Mouse (Mus musculus) naive thymus-derived CD4-positive, alpha-beta T cell, adult 2 months (primary cell): ENCODE data around the gene Med14.
A peak's percentile ranks its signal among the peaks of the same experiment; 100 is the strongest.

Experiments
- DNase-seq: peaks from one replicate; pipeline ENCODE4 v3.0.0-alpha.2; 2011; ENCODE audit warnings: low read depth

Gene Med14

DNA sequence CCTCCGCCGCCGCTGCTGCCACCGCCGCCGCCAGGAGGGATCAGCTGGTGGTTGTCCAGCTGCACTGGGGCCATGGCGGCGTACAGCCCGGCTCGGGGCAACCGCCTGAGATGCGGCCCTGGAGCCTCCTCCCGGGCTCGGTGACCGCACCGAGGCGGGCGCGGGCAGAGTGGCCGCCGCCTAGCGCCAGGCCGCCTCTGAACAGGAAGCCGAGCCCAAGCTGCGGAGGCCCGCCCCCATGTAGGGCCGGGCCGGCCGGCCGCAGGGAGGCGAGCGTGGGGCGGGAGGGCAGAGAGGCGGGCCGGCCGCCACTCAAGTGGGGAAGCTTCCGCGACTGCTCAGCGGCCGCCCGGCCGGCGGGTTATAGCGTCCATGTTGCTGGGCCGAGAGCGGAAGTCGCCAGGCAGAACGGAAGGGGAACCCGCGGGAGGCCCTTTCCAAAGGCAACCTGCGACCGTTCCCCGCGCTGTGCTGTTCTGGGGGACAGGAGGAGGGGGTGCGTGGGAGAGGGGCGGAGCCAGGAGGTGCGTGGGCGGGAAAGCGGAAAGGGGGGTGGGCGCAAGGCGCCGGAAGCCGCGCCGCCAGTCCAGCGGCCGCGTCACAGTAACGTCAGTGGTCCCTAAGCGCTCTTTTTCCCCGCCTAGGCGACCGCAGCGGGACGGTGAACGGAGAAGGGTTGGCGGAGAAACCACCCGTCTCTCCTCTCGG is at the start of gene Med14:
Gene Med14, minus strand, starts transcription at position 448 of the 708 bp plus-strand sequence.
- peak; percentile 92 for DNase-seq

DNA sequence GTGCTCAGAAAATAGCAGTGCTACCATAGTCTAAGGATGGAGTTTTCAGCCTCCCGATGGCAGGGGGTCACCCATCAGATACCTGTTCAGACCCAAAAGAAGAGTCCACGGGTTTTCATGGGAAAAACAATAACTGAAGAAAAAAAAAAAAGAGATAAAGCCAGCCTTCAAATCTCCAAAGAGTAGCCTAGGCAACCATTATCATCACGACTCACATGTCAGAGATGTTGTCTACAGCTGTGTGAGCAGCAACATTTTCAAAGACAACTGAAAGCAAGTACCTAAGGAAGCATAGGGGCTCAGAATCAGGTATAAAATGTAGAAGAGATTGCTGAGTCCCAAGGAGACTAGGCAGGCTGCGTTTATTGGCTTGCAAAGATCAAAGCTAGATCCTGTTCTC is 38.7 kb upstream of the Med14 start:
- DNase-seq: no peak

DNA sequence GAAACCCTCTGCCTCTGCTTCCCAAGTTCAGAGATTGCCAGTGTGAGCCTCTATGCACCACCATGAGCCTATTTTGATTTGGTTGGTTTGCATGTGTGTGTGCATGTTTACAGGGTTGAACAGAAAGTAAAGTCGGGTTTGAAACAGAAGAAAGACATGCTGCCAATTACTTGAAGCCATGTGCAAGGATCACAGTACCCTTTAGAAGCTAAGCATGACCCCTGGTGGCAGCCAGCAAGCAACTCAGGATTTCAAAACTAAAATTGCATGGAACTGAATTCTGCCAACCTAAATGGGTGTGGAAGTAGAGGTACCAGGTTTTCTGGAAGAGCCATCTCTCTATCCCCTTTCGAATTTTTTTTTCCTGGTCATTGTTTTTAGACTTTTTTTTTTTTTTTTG is 33.0 kb upstream of the Med14 start:
- DNase-seq: peak; percentile 71

DNA sequence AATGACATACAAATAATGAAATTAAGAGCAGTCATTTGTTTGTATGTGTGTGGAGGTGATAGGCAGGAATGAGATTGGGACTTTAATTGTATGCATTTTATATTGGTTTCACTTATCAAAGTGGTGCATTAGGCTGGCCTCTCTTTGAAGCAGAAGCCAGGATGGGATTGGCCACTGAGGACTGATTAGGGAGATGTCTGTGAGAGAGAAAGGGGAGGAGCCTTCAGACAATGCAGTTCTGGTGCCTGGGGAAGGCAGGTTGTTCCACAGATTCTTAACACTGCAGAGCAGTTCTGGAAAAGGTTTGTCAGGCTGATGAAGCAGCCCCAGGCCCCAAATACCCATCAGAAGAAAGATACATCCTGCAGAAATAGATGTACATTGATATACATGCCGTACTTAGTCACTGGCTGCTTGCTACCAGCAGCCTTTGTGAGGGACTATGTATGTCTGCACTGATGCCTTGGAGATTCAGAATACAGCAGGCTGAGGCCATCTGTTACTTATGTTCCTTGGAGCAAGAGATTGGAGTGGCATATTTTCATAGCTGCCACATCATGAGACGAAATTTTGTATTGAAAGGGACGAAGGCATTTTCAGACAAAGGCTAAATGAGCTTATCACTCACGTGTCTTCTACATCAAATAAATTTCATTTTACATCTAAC is 29.9 kb upstream of the Med14 start:
- DNase-seq: no peak

DNA sequence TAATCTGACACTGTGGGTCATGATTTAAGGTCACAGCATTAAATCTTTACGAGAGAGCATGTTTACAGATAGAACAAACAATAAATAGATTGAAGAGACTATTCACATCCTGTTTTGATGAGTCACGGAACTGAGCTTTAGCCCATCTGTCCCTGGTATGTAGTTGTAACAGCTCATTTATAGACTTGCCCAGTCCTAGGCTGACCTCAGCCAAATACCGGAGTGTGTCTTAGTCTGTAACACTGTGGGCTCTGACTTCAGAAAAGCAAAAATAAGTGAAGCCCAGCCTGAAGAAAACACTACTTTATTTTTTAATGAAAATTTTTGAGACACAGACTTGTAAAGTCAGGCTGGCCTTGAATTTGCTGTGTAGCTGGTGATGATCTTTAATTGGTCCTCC is 11.4 kb upstream of the Med14 start:
- DNase-seq: no peak

DNA sequence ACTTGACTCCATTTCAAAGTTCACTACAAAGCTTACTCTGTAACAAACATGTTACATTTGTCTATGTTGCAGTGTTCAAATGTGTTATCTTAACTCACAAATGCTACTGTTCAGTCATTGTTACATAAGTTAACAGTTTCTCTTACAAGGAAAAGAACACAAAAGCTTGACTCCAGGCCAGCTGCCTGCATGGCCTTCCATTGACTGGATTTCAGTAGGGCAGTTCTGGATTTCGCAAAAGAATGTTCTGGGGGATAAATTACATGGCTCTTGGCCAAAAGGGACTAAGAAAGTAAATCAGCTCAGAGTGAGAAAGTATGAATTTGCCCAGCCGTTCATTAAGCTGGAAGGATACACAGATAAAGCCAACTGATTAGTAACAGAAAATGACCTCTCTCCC is 9.7 kb upstream of the Med14 start:
- DNase-seq: no peak

DNA sequence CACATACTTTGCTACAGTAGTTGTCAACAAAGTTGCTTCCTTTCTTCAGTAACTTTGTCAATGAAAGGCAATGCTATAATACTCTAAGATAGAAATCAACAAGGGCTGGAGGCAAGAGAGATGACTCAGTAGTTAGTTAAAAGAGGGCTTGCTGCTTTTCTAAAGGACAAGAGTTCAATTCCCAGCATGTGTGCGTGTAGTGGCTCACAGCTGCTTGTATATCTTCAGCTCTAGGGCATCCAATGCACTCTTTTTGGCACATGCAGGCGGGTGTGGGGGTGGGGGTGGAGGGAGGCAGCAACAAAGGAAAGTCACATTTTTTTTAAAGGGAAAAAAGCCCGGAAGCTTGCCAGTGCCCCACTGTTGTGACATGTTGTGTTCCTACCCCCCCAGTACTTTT is 6.7 kb upstream of the Med14 start:
- DNase-seq: no peak

DNA sequence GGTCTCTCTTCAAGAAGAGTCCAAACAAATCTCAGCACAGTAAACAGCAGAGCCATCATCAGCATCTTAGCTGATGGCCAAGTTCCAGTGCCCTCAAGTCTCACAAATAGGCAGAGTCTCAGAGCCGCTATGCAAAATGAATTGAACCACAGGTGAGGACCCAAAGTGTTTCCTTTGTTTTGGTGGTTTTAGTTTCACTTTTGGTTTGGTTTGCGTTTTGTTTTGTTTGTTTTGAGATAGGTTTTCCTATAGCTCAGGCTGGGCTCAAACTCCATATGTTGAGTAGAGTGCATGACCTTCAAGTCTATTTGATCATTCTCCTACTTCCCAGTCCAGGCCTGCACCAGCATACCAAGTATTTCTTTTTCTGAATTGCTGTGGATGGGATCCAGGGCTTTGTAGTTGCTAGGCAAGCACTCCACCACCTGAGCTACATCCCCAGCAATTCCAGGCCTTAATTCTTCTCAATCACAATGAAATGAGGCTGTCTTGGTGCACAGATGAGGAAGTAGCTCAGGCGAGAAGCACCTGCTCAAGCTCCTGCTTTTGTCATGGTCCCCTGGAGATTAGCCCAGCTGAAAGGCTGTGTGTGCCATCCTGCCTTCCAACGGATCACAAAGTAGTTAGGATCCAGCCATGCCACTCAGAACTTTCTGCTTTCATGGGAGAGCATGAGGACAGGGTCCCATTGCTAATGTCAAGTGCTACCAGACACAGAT is 5.1 kb upstream of the Med14 start:
- peak; percentile 69 for DNase-seq

DNA sequence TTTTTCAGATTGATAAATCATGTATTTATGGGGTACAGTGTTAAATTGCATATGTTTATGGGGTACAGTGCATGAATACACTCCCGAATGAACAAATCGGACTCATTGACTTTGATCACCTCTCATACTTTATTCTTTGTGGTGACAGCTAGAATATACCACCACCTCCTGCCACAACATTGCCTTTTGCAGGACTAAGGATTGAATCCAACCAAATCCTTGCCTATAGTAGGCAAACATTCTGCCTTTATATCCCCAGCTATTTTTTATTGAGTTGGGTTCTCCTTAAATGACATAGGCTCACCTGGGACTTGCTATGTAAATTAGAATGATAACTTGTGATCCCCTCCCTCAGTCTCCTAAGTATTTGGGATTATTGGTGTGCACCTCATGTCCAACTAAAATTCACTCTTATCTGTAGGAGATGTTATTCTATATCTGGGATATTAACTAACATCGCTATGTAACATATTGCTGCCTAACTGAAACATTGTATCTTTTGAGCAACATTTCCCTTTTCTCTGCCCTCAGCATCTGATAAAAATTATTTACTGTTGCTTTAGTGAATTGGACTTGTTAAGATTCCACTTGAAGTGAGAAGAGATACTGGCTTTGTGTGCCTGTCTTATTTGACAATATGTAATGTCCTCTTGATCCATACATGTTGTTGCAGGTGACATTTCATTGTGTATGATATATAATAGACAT is 1.4 kb upstream of the Med14 start:
- DNase-seq: no peak

DNA sequence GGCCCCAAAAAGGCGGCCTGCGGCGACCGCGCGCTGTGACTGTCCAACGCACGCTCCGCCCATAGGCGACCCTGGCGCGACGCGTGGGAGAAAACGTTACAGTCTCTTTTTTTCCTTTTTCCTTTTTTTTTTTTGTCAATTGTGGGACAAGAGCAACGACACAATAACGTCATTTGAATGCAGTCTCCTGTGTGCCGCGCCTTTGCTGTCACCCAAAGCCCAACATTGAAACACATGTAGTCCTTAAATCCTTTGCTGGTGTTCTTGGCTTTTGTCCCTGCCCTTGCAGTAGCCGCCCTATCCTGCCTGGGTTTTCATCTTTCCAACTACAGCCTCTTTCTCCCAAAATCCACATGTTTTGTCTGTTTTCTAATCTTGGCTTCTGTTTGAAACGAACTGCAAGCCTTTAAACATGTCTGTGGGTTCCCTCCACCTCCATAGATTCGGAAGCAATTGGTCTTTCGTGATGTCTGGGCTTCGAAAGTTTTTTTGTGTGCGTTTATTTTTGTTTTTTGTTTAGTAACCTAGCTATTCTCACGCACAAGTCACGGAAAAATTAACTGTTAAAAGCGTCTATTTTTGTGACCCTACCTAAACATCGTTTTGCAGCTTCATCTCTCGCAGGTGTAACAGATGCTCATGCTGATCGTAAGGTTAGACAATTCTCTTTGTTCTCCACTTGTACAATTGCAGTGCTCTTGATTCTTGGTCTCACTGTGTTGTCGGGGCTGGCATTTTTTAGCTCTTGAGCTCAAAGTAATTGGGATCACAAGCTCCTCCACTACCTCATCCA is 657 bp upstream of the Med14 start:
- DNase-seq: no peak

DNA sequence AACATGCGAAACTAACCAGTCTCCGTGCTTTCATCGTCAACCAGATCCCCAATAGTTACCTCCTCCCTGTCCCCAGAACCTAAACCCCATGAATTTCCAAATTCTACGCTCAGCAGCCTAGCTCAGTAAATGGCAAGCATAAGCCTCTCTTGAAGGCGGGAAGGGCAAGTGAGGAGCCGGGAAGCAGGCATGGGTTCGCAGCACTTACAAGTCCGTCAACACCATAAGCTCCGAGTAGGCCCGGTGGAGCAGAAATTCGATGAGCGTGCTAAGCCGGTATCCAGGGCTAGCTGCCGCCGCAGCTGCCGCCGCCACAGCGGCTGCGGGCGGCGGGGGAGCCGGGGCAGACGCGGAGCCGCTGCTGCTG is 631 bp downstream of the Med14 start:
- DNase-seq: no peak

DNA sequence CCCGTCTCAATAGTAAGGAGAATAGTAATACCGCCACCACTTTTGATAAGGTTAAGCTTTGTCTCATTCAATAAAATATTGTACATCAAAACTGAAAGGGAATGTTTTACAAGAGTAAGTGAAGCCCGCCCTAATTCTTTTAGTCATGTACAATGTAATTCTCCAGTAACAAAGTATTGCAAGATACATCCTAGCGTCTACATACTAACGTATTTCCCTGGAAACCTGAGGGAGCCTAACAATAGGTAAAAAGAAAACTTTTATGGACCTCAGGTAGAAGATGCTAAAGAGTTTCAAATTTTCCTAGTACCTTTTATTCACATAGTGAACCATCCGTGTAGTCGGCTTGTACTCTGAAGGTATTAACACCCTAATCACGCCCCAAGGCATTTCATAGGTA is 1.4 kb downstream of the Med14 start:
- no peak for DNase-seq

DNA sequence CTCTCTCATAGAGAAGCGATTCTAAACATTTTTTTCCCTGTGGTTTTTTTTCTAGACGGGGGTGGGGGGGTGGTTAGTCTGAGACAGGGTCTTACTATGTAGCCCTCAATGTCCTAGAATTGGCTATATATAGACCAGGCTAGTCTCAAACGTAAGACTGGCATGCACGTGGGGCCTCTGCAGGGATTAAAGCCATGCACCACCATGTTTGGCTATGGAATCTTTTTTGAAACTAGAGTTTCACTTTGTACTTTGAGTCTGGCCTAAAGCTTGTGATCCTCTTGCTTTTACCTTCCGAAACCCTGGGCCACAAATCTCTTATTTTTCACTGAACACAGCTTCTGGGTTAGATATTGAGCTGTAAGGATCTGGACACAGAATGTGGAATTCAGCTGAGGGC is 2.2 kb downstream of the Med14 start:
- no peak for DNase-seq

DNA sequence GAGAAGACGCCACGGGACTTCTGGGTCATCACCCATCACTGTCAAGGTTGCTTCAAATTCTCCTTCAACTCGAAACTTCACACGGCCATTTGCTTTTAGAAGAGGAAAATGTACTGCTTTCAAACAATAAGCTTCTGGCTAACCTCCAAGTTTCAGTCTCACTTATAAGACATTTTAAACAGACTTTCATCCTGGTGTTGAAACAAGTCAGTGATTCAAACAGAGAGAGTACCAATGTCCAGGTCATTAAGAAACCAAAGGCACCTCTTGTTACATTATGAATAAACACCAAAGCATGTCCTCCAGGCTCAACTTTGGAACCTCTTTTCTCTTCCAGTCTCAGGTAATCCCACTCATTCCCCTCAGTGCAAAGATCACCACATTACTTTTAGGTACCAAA is 14.0 kb downstream of the Med14 start:
- DNase-seq: no peak

DNA sequence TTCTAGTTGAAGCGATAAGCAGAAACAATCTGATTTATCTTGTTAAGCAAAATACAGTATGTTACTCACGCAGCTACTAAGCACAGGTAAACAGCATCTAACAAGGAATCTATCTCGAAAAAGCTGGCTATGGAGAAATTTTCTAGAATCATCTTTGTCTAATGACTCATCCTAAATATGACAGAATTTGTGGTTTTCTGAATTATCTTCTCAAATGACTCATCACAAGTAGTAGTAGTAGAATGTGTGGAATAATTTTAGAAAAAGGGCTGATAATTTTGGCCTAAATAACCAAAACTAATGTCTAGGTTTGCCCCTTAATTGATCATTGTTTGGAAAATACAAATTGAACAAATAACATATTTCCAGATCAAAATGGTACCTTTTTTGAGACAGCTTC is 15.1 kb downstream of the Med14 start:
- DNase-seq: no peak

DNA sequence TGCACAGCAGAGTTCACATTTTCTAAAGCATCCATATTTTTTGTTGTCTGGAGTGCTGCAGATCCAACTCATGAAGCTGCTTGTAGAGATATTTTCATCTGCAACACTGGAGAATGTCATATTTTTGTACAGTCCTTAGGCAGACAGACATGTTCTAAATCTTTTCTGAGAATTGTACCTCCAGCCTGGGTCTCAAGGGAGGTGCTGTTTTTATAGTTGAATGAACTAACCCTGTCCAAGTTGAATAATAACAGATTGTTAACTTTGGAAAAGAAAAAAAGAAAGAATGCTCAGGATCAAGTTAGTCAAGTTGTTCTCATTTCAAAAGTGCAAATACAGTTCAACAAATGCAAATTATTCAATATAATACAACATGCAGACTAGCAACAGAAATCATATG is 21.5 kb downstream of the Med14 start:
- no peak for DNase-seq

DNA sequence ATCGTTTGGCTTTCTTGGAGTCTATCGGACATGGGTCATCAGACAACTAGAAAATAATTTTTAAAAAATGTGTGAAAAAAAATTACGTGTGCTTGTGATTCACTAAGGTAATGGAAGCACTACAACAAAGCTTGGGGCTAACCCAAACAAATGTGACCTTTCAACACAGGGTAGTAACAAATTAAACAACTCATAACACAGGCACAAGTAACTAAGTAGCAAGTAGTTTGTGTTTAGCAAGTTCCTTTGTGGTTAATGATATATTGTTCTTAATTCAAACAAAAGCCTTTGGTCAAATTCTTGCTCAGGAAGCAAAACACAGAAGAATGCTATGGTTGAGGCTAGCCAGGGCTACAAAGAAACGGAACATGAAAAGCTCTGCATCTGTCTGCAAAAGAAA is 45.8 kb downstream of the Med14 start:
- no peak for DNase-seq

DNA sequence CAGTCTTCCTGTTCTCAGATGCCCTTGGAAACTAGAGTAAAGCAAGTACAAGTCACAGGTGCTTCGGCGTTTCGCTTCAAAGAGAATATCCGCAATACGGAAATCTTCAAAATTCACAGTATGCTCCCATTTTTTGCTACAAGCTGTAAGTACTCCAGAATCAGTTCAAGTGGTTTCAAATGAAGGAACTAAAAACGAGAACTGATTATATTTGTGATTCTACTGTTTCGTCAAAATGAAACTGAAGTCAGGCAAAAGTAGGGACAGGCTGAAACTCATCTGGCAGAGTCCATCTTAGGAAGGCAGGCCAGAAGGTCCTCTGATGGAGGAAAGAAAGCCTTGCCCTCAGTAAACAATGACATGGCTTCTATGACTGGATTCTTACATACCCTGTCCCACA is 48.1 kb downstream of the Med14 start:
- no peak for DNase-seq

DNA sequence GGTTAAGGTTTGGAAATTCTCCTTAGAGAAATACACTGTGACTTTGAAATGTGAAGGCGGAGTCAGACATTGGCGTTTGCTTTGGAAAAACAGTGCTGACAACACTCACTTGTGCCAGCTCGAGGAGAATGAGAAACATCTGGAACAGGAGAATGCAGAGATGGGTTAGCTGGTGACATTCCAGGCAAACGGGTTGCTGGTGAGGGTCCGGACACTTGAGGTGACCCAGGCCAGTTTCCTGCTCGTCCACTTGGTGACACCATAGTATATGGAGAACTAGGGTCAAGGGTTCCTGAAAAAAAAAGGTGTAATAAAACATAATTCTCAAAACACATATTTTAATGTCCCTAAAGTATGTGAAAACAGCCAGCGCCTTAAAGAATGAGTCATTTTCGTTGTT is 75.0 kb downstream of the Med14 start:
- no peak for DNase-seq

DNA sequence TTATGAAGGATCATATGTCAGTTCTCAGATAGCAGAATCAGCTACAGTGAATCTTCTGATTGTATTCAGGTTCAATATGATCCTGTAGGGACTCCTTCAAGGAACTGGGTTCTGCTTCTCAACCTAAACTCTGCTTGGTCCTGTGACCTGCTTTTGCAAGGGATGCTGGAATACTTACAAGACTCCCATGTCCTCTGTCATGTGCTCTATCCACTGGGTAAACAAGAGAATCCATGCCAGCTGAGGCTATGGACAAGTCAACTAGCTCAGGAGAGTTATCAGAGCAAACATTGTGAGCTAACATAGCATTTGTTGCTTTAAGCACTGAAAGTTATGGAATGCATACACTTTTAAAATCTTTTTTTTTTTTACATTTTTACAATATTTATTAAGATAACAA is 75.8 kb downstream of the Med14 start:
- no peak for DNase-seq

DNA sequence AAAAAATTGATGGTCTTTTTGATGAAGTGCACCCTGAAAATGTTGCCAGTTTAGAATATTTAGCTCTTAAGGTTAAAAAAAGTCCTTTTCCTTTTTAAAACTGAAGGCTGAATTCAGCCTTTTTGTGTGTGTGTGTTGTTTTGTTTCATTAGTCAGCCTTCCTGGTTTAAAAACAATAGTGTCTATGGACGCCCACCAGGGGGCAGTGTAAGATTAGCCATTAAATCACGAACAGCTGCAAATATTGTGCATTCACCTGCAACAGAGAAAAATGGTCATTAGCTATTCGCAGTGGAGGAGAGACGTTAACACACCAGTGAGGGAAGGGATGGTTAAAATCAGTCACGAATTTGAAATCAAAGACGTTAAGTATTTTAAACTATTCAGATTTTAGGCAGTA is 84.5 kb downstream of the Med14 start:
- DNase-seq: peak; percentile 80
